Mouse (Mus musculus) neural tube, embryonic 12.5 days (tissue): ENCODE data around the gene Ddx50. TPM values are rescaled to one million over a fixed set of nuclear protein-coding genes. Genes with fewer than 3 reads are reported as not detected.
"Not testable (repeated sequence)": the region's sequence is repeated elsewhere in the genome, so short reads cannot be mapped to it uniquely, and the experiment has no call there.

Source experiments
- ATAC-seq: fragments of 200-750 bp; cut with Nextera tagmentation; 2 replicates; pipeline ENCODE4 v1.8.0; 2017; ENCODE audit warnings: low read depth, mild to moderate bottlenecking, moderate TSS enrichment, moderate library complexity; ENCODE audit not compliant: low FRiP score
- H3K27ac ChIP-seq: fragments of 300-500 bp; sonication (generic); 2 replicates; pipeline ENCODE4 v1.5.1; 2016
- H3K27me3 ChIP-seq: fragments of 300-500 bp; sonication (generic); replicated peaks from 2 replicates; pipeline ENCODE4 v1.6.1; 2016; ENCODE audit warnings: mild to moderate bottlenecking
- H3K36me3 ChIP-seq: fragments of 300-500 bp; sonication (generic); 2 replicates; pipeline ENCODE4 v1.6.1; 2016; ENCODE audit warnings: mild to moderate bottlenecking
- H3K4me1 ChIP-seq: fragments of 300-500 bp; sonication (generic); 2 replicates; pipeline ENCODE4 v1.6.1; 2016
- H3K4me2 ChIP-seq: fragments of 300-500 bp; sonication (generic); replicated peaks from 2 replicates; pipeline ENCODE4 v1.6.1; 2016; ENCODE audit warnings: mild to moderate bottlenecking
- H3K4me3 ChIP-seq: fragments of 300-500 bp; sonication (generic); 2 replicates; pipeline ENCODE4 v1.5.1; 2016
- H3K9ac ChIP-seq: fragments of 300-500 bp; sonication (generic); 2 replicates; pipeline ENCODE4 v1.6.1; 2016; ENCODE audit warnings: mild to moderate bottlenecking
- H3K9me3 ChIP-seq: fragments of 300-500 bp; sonication (generic); 2 replicates; pipeline ENCODE4 v1.6.1; 2016; ENCODE audit warnings: mild to moderate bottlenecking
- WGBS: fragments of 180-500 bp; shearing (Covaris S2); methylation state at CpG from one replicate; pipeline ENCODE4 v1.1.7; 2016; 5-methylcytosine and 5-hydroxymethylcytosine counted together
- polyA plus RNA-seq: library from polyadenylated mRNA; unstranded; fragments of >200 nt; fragmentation: Nextera tagmentation; extraction: Ambion mirVana; gene quantifications from 2 replicates; pipeline ENCODE4 v1.2.1, GENCODE M21; 2016

Gene Ddx50
- polyA plus RNA-seq, 1 experiment from 2014 or later = 112 TPM

DNA sequence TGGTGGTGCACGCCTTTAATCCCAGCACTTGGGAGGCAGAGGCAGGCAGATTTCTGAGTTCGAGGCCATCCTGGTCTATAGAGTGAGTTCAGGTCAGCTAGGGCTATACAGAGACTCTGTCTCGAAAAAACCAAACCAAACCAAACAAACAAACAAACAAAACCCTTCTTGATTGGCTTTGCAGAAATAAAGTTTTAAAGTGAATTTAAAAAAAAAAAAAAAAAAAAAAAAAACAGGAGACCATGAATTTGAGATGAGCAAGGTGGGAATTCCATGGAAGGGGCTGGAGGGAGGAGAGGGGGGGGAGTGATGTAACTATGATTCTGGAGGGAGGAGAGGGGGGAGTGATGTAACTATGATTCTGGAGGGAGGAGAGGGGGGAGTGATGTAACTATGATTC lies 51.7 kb downstream of the Ddx50 start:
- peaks cover 33% of the 10 kb centered on the region for H3K36me3 ChIP-seq
- not testable (repeated sequence) for H3K27ac ChIP-seq, H3K27me3 ChIP-seq, ATAC-seq, H3K9me3 ChIP-seq, H3K4me2 ChIP-seq, H3K4me1 ChIP-seq, H3K9ac ChIP-seq, H3K4me3 ChIP-seq
- WGBS = 96% methylated on average over 3 of the region's 3 CpGs

DNA sequence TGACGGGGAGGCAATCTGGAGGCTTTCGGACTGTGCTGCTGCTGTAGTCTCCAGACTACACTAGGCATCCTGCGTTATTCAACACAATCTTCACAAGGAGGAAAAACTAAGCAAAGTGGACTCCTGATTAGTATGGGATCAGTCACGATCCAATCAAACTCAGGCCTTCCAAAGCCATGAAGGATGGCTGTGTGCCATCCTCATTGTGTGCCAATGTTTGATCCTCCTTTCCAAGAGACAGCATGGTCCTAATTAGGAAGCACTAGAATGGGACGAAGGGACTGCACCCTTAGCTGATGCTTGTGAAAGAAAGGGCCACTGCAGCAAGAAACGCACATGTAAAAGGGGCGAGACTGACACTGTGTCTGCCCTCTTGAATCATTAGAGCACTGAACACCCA lies 58.5 kb downstream of the Ddx50 start:
- Histone ChIP-seq H3K27ac (no peak overlapping the region), H3K36me3 (peaks cover 84% of the 10 kb centered on the region), H3K9me3 (no peaks in the 10 kb centered on the region), H3K4me3 (no peak overlapping the region), H3K4me1 (no peaks in the 10 kb centered on the region), H3K4me2 (no peak overlapping the region), H3K9ac (no peak overlapping the region), H3K27me3 (no peaks in the 10 kb centered on the region)
- ATAC-seq = no peak
- 93% methylated on average over 7 of the region's 7 CpGs for WGBS

- Histone ChIP-seq H3K27me3 (no peaks in the 10 kb centered on the region), H3K36me3 (peaks cover 91% of the 10 kb centered on the region), H3K4me3 (no peak overlapping the region), H3K9me3 (no peaks in the 10 kb centered on the region), H3K4me1 (no peaks in the 10 kb centered on the region), H3K4me2 (no peak overlapping the region), H3K9ac (no peak overlapping the region), H3K27ac (no peak overlapping the region)
- peak; percentile 37; the same call in 1 of the 2 replicates for ATAC-seq
- 54% methylated on average over 6 of the region's 6 CpGs for WGBS
Measured at GRCm38 (mm10) chr10:62590200-62590599, 60.8 kb downstream of the Ddx50 start.

- Histone ChIP-seq H3K4me1 (no peaks in the 10 kb centered on the region), H3K27ac (no peak overlapping the region), H3K9me3 (no peaks in the 10 kb centered on the region), H3K36me3 (peaks cover 92% of the 10 kb centered on the region), H3K9ac (no peak overlapping the region), H3K27me3 (no peaks in the 10 kb centered on the region), H3K4me3 (no peak overlapping the region), H3K4me2 (no peak overlapping the region)
- WGBS = 87% methylated on average over 4 of the region's 4 CpGs
- ATAC-seq = no peak
Measured at GRCm38 (mm10) chr10:62588616-62589015, 62.4 kb downstream of the Ddx50 start.

DNA sequence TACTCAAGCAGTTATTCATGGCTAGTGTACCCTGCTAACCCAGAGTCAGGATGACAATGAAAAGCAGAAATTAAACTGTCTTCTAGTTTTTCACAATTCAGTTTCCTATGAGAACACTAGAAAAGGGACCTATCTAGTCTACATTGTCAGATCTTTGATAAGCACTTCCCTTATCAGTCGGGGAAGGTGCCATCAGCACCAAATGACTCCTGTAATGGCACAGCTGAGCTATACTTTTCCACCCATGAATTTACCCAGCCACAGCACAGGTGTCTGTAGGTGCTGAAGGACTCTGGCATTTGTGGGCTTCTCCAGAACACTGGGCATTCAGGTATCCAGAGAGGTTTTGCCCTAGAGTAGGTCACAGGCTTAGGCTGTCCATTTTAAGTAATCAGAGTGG lies 67.8 kb downstream of the Ddx50 start:
- ATAC-seq = no peak
- WGBS = 96% methylated on average over 1 of the region's 1 CpGs
- Histone ChIP-seq H3K4me3 (no peak overlapping the region), H3K4me1 (peaks cover 3% of the 10 kb centered on the region; the same call in 1 of the 2 replicates), H3K27ac (no peak overlapping the region), H3K27me3 (no peaks in the 10 kb centered on the region), H3K4me2 (no peak overlapping the region), H3K9ac (no peak overlapping the region), H3K9me3 (no peaks in the 10 kb centered on the region), H3K36me3 (peaks cover 79% of the 10 kb centered on the region)

DNA sequence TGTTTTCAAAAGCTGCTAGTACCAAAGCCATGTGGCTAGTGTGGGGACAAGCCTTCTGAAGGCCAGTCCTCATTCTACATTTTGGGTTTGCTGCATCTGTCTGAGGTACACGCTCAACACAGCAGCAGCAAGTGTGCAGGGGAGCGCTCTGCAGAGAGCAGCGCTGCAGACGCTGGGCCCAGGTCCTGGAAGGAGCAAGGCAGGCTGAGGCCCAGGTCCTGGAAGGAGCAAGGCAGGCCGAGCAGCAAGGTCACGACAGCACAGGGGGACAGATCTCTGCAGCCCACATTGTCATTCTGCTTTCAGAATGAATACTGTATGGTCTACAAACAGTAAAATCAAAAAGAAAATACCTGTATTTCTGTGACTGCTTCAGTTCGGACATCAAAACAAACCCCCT lies 68.3 kb downstream of the Ddx50 start:
- Histone ChIP-seq H3K4me3 (no peak overlapping the region), H3K4me2 (no peak overlapping the region), H3K4me1 (peaks cover 4% of the 10 kb centered on the region), H3K27me3 (no peaks in the 10 kb centered on the region), H3K9me3 (no peaks in the 10 kb centered on the region), H3K36me3 (peaks cover 73% of the 10 kb centered on the region), H3K9ac (no peak overlapping the region), H3K27ac (no peak overlapping the region)
- no peak for ATAC-seq
- 86% methylated on average over 7 of the region's 7 CpGs for WGBS

DNA sequence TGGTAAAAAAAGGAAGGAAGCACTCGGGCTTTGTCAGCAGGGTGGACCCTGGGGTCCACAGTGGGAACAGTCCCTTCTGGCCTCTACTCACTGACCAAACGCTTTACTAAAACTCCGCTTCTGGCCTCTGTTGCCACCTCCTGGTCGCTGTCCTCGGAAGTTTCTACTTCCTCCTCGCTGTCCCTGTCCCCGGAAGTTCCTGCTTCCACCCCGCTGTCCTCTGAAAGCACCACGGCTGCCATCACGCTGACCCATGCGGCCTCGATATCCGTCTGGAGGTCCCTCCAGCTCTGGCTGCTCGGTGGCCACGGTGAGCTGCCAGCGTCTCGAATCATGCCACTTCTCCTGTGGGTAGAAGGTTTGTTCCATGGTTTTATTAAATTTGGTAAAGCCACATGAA lies 68.8 kb downstream of the Ddx50 start:
- Histone ChIP-seq H3K4me2 (no peak overlapping the region), H3K4me1 (peaks cover 8% of the 10 kb centered on the region), H3K27me3 (no peaks in the 10 kb centered on the region), H3K27ac (no peak overlapping the region), H3K9ac (no peak overlapping the region), H3K4me3 (no peak overlapping the region), H3K36me3 (peaks cover 70% of the 10 kb centered on the region), H3K9me3 (no peaks in the 10 kb centered on the region)
- 92% methylated on average over 17 of the region's 17 CpGs for WGBS
- no peak for ATAC-seq

DNA sequence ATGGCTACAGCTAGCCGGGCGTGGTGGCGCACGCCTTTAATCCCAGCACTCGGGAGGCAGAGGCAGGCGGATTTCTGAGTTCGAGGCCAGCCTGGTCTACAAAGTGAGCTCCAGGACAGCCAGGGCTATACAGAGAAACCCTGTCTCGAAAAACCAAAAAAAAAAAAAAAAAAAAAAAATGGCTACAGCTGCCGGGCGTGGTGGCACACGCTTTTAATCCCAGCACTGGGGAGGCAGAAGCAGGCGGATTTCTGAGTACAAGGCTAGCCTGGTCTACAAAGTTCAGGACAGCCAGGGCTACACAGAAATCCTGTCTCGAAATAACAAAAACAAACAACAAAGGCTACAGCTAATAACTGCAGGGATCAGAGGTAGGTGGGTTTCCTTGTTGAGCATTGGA lies 71.9 kb downstream of the Ddx50 start:
- not testable (repeated sequence) for H3K9ac ChIP-seq, ATAC-seq, H3K27me3 ChIP-seq, H3K4me2 ChIP-seq, H3K4me3 ChIP-seq, H3K9me3 ChIP-seq, H3K27ac ChIP-seq
- Histone ChIP-seq H3K36me3 (peaks cover 54% of the 10 kb centered on the region), H3K4me1 (peaks cover 16% of the 10 kb centered on the region)
- WGBS = 88% methylated on average over 12 of the region's 13 CpGs

- Histone ChIP-seq H3K36me3 (peaks cover 54% of the 10 kb centered on the region), H3K27ac (peak within 1 kb of the TSS; percentile 57; the same call in 1 of the 2 replicates), H3K4me1 (peaks cover 16% of the 10 kb centered on the region), H3K27me3 (no peaks in the 10 kb centered on the region), H3K9me3 (no peaks in the 10 kb centered on the region), H3K4me2 (peak within 1 kb of the TSS; percentile 93), H3K4me3 (peak within 1 kb of the TSS; percentile 97), H3K9ac (peak within 1 kb of the TSS; percentile 88)
- WGBS = 6% methylated on average over 33 of the region's 33 CpGs
- ATAC-seq = peak; percentile 100
Measured at GRCm38 (mm10) chr10:62578338-62579100, 72.5 kb downstream of the Ddx50 start, which contains the start of gene Kif1bp. Gene Kif1bp, minus strand, starts transcription at chr10:62578457.

DNA sequence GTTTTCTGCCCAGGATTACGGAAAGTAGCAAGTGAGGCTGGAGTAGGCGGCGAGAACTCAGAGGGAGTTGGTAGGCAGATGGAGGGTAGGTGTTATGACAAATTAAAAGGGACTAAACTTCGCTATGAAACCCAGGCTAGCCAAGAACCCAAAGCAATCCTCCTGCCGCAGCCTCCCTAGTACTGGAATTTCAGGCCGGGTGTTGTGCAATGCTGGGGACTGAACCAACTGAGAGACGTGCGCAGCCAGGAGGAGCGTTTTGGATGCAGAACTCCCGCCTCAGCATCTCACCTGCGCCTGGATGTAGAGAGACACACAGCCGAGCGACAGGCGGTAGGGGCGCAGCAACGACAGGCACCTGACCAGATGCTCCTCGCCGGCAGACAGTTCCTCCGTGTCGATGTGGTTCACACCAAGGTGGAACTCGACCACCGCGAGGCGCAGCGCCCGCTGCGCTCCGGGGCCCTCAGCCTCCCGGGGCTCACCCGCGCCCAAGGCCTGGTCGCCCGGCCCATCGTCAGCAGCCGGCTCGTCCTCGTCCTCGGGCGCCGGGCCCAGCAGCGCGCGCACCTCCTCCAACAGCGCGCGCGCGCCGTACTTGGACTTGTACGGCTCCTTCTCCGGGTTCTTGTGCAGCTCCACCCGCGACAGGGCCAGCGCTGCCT lies 73.2 kb downstream of the Ddx50 start:
- Histone ChIP-seq H3K27ac (peak overlapping the region; percentile 57; the same call in 1 of the 2 replicates), H3K9me3 (no peaks in the 10 kb centered on the region), H3K4me1 (peaks cover 16% of the 10 kb centered on the region), H3K4me2 (peak overlapping the region; percentile 93), H3K9ac (peak overlapping the region; percentile 88), H3K36me3 (peaks cover 54% of the 10 kb centered on the region), H3K4me3 (peak overlapping the region; percentile 97), H3K27me3 (no peaks in the 10 kb centered on the region)
- ATAC-seq = peak; percentile 79
- WGBS = 2% methylated on average over 54 of the region's 54 CpGs

- H3K4me1 ChIP-seq = peaks cover 16% of the 10 kb centered on the region
- no peaks in the 10 kb centered on the region for H3K27me3 ChIP-seq
- H3K9me3 ChIP-seq = no peaks in the 10 kb centered on the region
- no peak overlapping the region for H3K27ac ChIP-seq
- ATAC-seq = no peak
- H3K4me2 ChIP-seq = no peak overlapping the region
- peaks cover 40% of the 10 kb centered on the region for H3K36me3 ChIP-seq
- 91% methylated on average over 13 of the region's 13 CpGs for WGBS
- no peak overlapping the region for H3K9ac ChIP-seq
- H3K4me3 ChIP-seq = no peak overlapping the region
Measured at GRCm38 (mm10) chr10:62575001-62575400, 76.0 kb downstream of the Ddx50 start.

DNA sequence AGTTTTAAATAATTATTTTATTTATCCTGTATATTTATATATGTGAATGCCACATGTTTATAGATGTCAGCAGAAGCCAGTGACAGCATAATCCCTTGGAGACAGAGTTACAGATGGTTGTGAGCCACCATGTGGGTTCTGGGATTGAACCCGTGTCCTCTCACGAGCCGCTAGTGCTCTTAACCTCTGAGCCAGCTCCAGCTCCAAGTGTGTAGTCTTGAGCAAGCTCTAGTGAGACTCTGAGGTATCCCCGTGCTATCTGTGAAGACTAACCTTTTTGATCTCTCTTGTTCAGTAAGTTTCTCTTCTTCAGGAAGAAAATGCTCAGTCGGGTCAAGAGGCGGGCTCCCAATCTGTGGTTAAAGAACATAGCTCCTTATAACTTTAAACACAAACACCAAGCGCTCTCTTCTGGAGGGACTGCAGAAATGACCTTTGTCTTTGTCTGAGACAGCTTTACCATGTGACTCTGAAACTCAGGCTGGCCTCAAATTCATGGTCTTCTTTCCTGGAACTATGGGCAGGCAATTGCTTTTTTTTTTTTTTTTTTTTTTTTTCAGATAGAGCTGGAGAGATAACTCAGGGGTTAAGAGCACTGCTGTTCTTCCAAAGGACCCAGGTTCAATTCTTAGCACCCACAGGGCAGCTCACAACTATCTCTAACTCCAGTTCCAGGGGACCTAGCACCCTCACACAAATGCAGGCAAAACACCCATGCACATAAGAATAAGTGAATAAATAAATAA lies 80.7 kb downstream of the Ddx50 start:
- Histone ChIP-seq H3K27me3 (no peaks in the 10 kb centered on the region), H3K9me3 (no peaks in the 10 kb centered on the region), H3K4me1 (no peaks in the 10 kb centered on the region), H3K4me3 (no peak overlapping the region), H3K27ac (no peak overlapping the region), H3K9ac (no peak overlapping the region), H3K36me3 (peaks cover 76% of the 10 kb centered on the region), H3K4me2 (no peak overlapping the region)
- 94% methylated on average over 7 of the region's 7 CpGs for WGBS
- no peak for ATAC-seq
